Mouse (Mus musculus) kidney, embryonic 15.5 days (tissue): ENCODE measurements around the gene Trim41. TPM values are rescaled to one million over a fixed set of nuclear protein-coding genes. Genes with fewer than 3 reads are reported as not detected.
"Not testable (repeated sequence)": the region's sequence is repeated elsewhere in the genome, so short reads cannot be mapped to it uniquely, and the experiment has no call there.

Source experiments
- ATAC-seq: fragments of 200-750 bp; cut with Nextera tagmentation; replicated peaks from 2 replicates; pipeline ENCODE4 v1.8.0; 2017; ENCODE audit warnings: moderate TSS enrichment; ENCODE audit not compliant: low FRiP score
- H3K27ac ChIP-seq: fragments of 300-500 bp; sonication (generic); 2 replicates; pipeline ENCODE4 v1.5.1; 2015; ENCODE audit warnings: mild to moderate bottlenecking, inconsistent platforms
- H3K27me3 ChIP-seq: fragments of 300-500 bp; sonication (generic); 2 replicates; pipeline ENCODE4 v1.6.1; 2015; ENCODE audit warnings: inconsistent platforms
- H3K36me3 ChIP-seq: fragments of 300-500 bp; sonication (generic); 2 replicates; pipeline ENCODE4 v1.6.1; 2015; ENCODE audit warnings: inconsistent platforms
- H3K4me1 ChIP-seq: fragments of 300-500 bp; sonication (generic); 2 replicates; pipeline ENCODE4 v1.6.1; 2015; ENCODE audit warnings: inconsistent platforms
- H3K4me2 ChIP-seq: fragments of 300-500 bp; sonication (generic); 2 replicates; pipeline ENCODE4 v1.6.1; 2015; ENCODE audit warnings: moderate library complexity, mild to moderate bottlenecking, inconsistent platforms
- H3K4me3 ChIP-seq: fragments of 300-500 bp; sonication (generic); replicated peaks from 2 replicates; pipeline ENCODE4 v1.5.1; 2015; ENCODE audit warnings: mild to moderate bottlenecking, inconsistent platforms
- H3K9ac ChIP-seq: fragments of 300-500 bp; sonication (generic); 2 replicates; pipeline ENCODE4 v1.6.1; 2015; ENCODE audit warnings: mild to moderate bottlenecking, inconsistent platforms
- H3K9me3 ChIP-seq: fragments of 300-500 bp; sonication (generic); replicated peaks from 2 replicates; pipeline ENCODE4 v1.6.1; 2016; ENCODE audit warnings: inconsistent platforms
- WGBS: fragments of 180-500 bp; shearing (Covaris S2); methylation state at CpG from one replicate; pipeline ENCODE4 v1.1.7; 2015; ENCODE audit warnings: mixed read lengths; 5-methylcytosine and 5-hydroxymethylcytosine counted together
- polyA plus RNA-seq: library from polyadenylated mRNA; unstranded; fragments of >200 nt; fragmentation: Nextera tagmentation; extraction: Ambion mirVana; gene quantifications from 2 replicates; pipeline ENCODE4 v1.2.1, GENCODE M21; 2015

The Trim41 gene
- polyA plus RNA-seq, 1 experiment from 2014 or later: 6.6 TPM

- H3K4me1 ChIP-seq: peaks cover 24% of the 10 kb centered on the region
- H3K27me3 ChIP-seq: no peaks in the 10 kb centered on the region
- no peak overlapping the region for H3K9ac ChIP-seq
- ATAC-seq: no peak
- no peak overlapping the region for H3K27ac ChIP-seq
- H3K9me3 ChIP-seq: no peaks in the 10 kb centered on the region
- no peak overlapping the region for H3K4me2 ChIP-seq
- H3K4me3 ChIP-seq: no peak overlapping the region
- H3K36me3 ChIP-seq: no peaks in the 10 kb centered on the region
- 90% methylated on average over 7 of the region's 7 CpGs for WGBS
Measured at GRCm38 (mm10) chr11:48795221-48795620, 21.9 kb downstream of the Trim41 start.

- Histone ChIP-seq H3K4me3 (no peak overlapping the region), H3K4me2 (no peak overlapping the region), H3K27ac (no peak overlapping the region), H3K27me3 (no peaks in the 10 kb centered on the region), H3K9me3 (no peaks in the 10 kb centered on the region), H3K36me3 (no peaks in the 10 kb centered on the region), H3K4me1 (peaks cover 17% of the 10 kb centered on the region), H3K9ac (no peak overlapping the region)
- ATAC-seq: no peak
- 95% methylated on average over 3 of the region's 3 CpGs for WGBS
Measured at GRCm38 (mm10) chr11:48793184-48793583, 24.0 kb downstream of the Trim41 start.

- not testable (repeated sequence) for H3K27ac ChIP-seq, H3K9me3 ChIP-seq, H3K36me3 ChIP-seq, H3K9ac ChIP-seq, ATAC-seq, H3K4me2 ChIP-seq, H3K4me3 ChIP-seq, H3K27me3 ChIP-seq
- WGBS: 87% methylated on average over 9 of the region's 9 CpGs
- peaks cover 19% of the 10 kb centered on the region for H3K4me1 ChIP-seq
Measured at GRCm38 (mm10) chr11:48791894-48792293, 25.3 kb downstream of the Trim41 start.

GRCm38 (mm10) chr11:48790946-48791345, 26.2 kb downstream of the Trim41 start:
- Histone ChIP-seq H3K4me2 (peak overlapping the region; percentile 58), H3K9me3 (no peaks in the 10 kb centered on the region), H3K4me1 (peaks cover 19% of the 10 kb centered on the region), H3K36me3 (no peaks in the 10 kb centered on the region), H3K27ac (peak overlapping the region; percentile 32; the same call in 1 of the 2 replicates), H3K27me3 (no peaks in the 10 kb centered on the region), H3K9ac (no peak overlapping the region), H3K4me3 (peak overlapping the region; percentile 33; the same call in 1 of the 2 replicates)
- WGBS: 30% methylated on average over 8 of the region's 8 CpGs
- ATAC-seq: peak; percentile 50

- H3K4me1 ChIP-seq: peaks cover 19% of the 10 kb centered on the region
- H3K4me3 ChIP-seq: peak overlapping the region; percentile 33
- H3K36me3 ChIP-seq: no peaks in the 10 kb centered on the region
- H3K9me3 ChIP-seq: no peaks in the 10 kb centered on the region
- H3K27me3 ChIP-seq: no peaks in the 10 kb centered on the region
- WGBS: 13% methylated on average over 20 of the region's 20 CpGs
- no peak overlapping the region for H3K9ac ChIP-seq
- peak overlapping the region; percentile 58 for H3K4me2 ChIP-seq
- ATAC-seq: no peak; the same call in 1 of the 2 replicates
- H3K27ac ChIP-seq: peak overlapping the region; percentile 57; the same call in 1 of the 2 replicates
Measured at GRCm38 (mm10) chr11:48789973-48790823, 27.0 kb downstream of the Trim41 start.

GRCm38 (mm10) chr11:48789215-48789614, 27.9 kb downstream of the Trim41 start:
- Histone ChIP-seq H3K4me2 (no peak overlapping the region), H3K4me1 (peaks cover 19% of the 10 kb centered on the region), H3K27ac (no peak overlapping the region), H3K4me3 (no peak overlapping the region), H3K36me3 (no peaks in the 10 kb centered on the region), H3K27me3 (no peaks in the 10 kb centered on the region), H3K9ac (no peak overlapping the region), H3K9me3 (no peaks in the 10 kb centered on the region)
- ATAC-seq: no peak
- 87% methylated on average over 5 of the region's 5 CpGs for WGBS

- no peaks in the 10 kb centered on the region for H3K27me3 ChIP-seq
- peak overlapping the region; percentile 42; the same call in 1 of the 2 replicates for H3K9ac ChIP-seq
- H3K36me3 ChIP-seq: no peaks in the 10 kb centered on the region
- H3K9me3 ChIP-seq: no peaks in the 10 kb centered on the region
- peak overlapping the region; percentile 64 for H3K4me2 ChIP-seq
- 11% methylated on average over 16 of the region's 16 CpGs for WGBS
- peaks cover 19% of the 10 kb centered on the region for H3K4me1 ChIP-seq
- peak; percentile 63 for ATAC-seq
- H3K4me3 ChIP-seq: peak overlapping the region; percentile 45
- 0 out of 2 replicates have a peak overlapping the region, but pooled peaks have one; percentile 22 for H3K27ac ChIP-seq
Measured at GRCm38 (mm10) chr11:48788311-48789089, 28.7 kb downstream of the Trim41 start.

GRCm38 (mm10) chr11:48787455-48788211, 29.5 kb downstream of the Trim41 start:
- peaks cover 19% of the 10 kb centered on the region for H3K4me1 ChIP-seq
- H3K27ac ChIP-seq: no peak overlapping the region
- H3K36me3 ChIP-seq: no peaks in the 10 kb centered on the region
- peak; percentile 59 for ATAC-seq
- H3K9ac ChIP-seq: 0 out of 2 replicates have a peak overlapping the region, but pooled peaks have one; percentile 42
- peak overlapping the region; percentile 45 for H3K4me3 ChIP-seq
- H3K9me3 ChIP-seq: no peaks in the 10 kb centered on the region
- H3K27me3 ChIP-seq: no peaks in the 10 kb centered on the region
- peak overlapping the region; percentile 64 for H3K4me2 ChIP-seq
- 45% methylated on average over 10 of the region's 10 CpGs for WGBS

- no peak overlapping the region for H3K27ac ChIP-seq
- no peak for ATAC-seq
- H3K27me3 ChIP-seq: no peaks in the 10 kb centered on the region
- no peak overlapping the region for H3K9ac ChIP-seq
- no peak overlapping the region for H3K4me2 ChIP-seq
- H3K9me3 ChIP-seq: no peaks in the 10 kb centered on the region
- 84% methylated on average over 4 of the region's 4 CpGs for WGBS
- no peaks in the 10 kb centered on the region for H3K36me3 ChIP-seq
- no peak overlapping the region for H3K4me3 ChIP-seq
- no peaks in the 10 kb centered on the region for H3K4me1 ChIP-seq
Measured at GRCm38 (mm10) chr11:48782243-48782642, 34.9 kb downstream of the Trim41 start.

GRCm38 (mm10) chr11:48779450-48779849, 37.7 kb downstream of the Trim41 start:
- Histone ChIP-seq H3K4me3 (no peak overlapping the region), H3K4me2 (no peak overlapping the region), H3K36me3 (no peaks in the 10 kb centered on the region), H3K9me3 (no peaks in the 10 kb centered on the region), H3K27ac (no peak overlapping the region), H3K4me1 (no peaks in the 10 kb centered on the region), H3K27me3 (no peaks in the 10 kb centered on the region), H3K9ac (no peak overlapping the region)
- 33% methylated on average over 7 of the region's 7 CpGs for WGBS
- ATAC-seq: no peak

GRCm38 (mm10) chr11:48777303-48777702, 39.9 kb downstream of the Trim41 start:
- Histone ChIP-seq H3K36me3 (no peaks in the 10 kb centered on the region), H3K9me3 (no peaks in the 10 kb centered on the region), H3K27ac (no peak overlapping the region), H3K4me3 (no peak overlapping the region), H3K27me3 (no peaks in the 10 kb centered on the region), H3K4me1 (no peaks in the 10 kb centered on the region), H3K9ac (no peak overlapping the region), H3K4me2 (no peak overlapping the region)
- 85% methylated on average over 9 of the region's 9 CpGs for WGBS
- no peak for ATAC-seq
